Mouse (Mus musculus) heart, adult 9 months (tissue): ENCODE data around the gene Pcnx2.

Source experiments
- DNase-seq, 2 experiments: peaks; one replicate each; pipeline ENCODE4 v3.0.0; 2022; ENCODE audit warnings: low spot score in 2 of 2

Gene Pcnx2

DNA sequence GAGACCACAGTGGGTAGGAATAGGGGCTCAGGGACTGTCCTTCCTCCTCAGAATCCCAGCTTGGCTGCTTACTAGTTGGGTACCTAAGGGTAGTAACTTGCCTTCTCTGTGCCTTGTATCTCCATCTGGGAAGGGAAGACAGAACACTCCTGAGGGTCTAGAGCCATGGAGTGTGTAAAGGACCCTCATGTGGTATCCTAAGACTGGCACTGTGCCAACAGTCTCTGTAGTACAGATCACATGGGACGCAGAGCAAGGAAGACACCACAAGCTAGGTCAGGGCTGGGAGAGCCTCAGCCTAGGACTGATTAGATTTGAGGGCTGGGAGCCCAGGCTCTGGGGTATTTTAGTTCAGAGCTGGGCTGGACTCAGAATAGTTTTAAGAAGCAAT is 141.0 kb downstream of the Pcnx2 start:
- no peak for DNase-seq

DNA sequence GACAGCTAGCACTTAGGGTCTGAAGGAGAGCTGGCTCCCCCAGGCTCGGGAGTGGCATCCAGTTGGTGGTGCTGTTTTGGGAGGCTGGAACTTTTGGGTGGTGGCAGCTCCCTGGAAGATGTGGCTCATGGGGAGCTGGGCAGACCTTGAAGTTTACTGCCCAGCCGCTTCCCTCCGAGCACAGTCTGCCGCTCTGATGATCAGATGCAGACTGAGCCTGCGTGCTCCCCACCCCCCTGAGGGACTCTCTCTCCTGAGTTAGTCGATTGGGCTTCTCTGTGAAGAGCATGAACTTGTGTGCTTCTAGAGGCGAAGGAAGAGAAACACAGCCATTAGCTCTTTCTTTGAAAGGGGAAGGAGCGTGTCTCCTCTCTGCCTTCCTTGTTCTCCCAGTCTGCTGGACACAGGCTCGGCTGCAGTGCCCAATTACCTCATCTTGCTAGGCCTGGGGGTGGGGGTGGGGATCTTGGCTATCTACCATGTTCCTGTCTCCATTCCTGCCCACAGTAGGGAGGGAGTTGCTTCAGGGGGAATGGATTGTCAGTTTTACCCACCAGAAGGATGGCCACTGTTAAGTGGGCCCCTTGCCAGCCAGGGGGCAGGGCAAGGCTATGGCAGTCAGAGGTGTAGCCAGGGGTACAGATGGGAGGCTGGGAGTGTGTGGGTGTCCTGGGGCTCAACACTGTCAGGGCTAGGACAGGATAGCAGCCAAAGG is 141.6 kb downstream of the Pcnx2 start:
- DNase-seq, result peak in 1 of 2 experiments; percentile 13

DNA sequence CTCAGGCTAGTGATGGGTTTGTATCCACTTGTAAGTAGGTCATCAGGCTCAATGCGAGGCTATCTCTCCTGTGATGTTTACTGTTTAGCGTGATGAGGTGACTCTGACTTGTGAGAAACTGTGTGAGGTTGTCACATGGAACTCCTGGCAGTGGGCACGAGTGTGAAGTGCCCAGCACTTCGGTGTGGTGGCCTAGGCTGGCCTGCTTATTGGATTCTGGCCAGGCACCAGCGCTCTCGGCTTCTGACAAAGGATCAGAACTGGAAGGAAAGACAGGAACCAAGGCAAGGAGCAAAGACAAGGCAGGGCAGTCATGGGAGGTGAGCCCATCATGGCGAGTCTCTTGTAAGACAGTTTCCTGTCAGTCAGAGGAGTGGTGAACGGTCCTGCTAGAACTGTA is 142.2 kb downstream of the Pcnx2 start:
- peak in 1 of 2 experiments; percentile 26 for DNase-seq

DNA sequence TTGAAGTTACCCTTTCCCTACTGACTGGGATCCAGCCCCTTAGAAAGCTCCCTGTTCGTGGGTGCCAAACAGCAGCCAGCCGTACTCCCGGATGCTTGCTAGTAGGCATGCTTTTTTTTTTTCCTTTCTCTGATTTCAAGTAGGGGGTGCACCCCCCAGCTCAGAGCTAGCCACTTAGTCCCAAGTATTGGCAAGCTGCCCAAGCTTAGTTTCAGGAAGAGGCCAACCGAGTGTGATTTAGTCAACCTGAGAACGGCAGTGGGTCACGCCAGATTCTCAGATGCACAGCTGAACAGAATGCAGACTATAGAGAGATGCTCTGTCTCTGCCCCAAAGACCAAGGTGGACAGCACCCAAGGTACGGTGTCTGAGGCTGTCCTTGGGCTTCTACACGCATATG is 147.3 kb downstream of the Pcnx2 start:
- DNase-seq, result no peak

DNA sequence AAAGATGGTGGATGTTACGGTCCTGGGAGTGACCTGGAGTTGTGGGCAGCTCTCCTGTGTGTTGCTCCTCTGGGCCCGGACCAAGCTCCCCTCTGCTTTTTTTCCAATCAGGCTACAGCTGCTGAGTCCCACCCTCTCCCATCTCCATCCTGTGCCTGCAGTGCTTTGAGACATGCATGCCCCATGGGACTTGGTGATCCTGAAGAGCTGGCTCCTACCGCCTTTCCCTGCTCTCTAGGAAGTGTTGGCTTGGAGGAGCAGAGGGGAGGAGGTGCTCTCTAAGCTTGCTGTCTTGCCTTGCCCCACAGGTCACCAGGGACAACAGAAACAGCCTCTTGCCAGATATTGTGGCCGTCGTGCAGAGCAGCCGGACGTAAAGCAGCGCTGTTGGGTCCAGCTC is 150.7 kb downstream of the Pcnx2 start:
- DNase-seq, result no peak

DNA sequence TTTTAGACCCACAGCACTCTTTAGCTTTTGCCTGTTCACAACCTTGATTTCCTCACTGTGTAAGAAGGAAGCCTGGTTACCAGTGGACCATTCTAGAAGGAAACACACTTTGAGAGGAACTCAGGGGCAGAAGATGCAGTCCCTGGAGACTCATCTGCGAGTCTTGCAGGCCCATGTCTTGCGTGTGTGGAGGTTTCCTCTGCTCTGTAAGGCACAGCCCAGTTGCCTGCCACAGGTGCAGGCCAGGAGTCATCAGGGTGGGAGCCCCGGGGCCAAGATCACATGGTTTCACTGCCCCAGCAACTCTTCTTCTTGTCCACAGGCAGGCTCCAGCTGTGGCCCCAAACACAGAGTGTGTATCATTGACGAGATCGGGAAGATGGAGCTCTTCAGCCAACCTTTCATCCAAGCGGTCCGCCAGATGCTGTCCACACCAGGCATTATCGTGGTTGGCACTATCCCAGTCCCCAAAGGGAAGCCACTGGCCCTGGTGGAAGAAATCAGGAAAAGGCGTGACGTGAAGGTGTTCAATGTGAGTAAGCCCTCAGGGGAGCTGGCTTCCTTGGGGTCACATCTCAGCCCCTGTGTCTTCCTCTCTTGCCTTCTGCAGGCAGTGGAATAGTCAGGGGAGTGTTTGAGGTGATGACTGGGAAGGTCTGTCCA is 153.1 kb downstream of the Pcnx2 start:
- DNase-seq, result no peak

DNA sequence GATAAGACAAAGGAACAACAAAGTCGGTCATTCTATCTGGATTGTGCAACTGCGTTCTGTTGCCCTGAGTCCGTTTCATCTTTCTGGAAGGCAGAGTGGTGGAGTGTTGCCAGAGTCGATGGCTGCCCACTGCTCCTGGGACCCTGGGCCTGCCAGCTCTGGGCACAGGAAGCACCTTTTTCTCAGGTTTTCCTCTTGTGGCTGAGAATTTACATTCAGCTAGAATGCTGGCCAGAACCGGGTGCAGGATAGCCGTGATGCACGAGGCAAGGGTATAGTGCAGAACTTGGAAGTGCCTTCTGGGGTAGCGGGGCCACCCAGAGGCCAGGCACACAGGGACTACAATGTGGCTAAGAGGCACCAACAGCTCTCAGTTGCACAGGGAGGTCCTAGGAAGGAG is 155.7 kb downstream of the Pcnx2 start:
- DNase-seq, result no peak

DNA sequence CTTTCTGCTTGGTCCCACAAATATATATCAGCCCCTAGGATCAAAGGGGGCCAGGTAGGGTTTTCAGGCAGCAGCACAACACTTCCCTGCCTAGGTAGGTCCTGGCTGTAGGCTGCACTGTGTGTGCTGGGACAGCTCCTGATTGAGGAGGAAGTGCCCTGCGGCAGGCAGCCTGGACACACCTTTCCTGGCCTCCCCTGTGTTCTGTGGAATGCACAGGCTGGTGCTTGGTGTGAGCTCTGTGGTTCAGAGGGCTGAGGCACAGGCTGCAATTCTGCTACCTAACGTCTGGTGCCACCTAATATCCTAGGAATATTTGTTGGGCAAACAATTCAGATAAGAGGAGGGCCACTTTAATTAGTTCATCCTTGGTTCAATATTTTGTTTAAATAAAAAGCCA is 156.3 kb downstream of the Pcnx2 start:
- DNase-seq, result no peak

DNA sequence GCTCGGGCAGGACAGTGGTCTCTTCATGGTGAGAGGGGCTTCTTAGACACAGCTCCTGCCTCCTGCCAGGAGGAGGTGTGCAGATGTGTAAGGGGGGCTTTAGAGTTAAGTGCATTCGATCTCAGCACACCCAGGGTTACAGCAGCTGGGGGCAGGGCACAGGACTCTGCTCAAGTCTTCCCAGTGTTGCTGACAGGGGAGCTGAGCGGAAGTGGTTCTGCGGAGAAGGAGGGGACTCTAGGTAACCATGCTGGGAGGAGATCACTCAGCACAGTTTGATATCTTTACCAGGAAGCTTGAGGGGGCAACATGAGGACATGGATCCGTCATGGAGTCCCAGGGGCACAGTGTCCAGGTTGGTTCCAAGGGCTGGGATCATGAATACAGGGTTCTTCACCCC is 156.7 kb downstream of the Pcnx2 start:
- no peak for DNase-seq

DNA sequence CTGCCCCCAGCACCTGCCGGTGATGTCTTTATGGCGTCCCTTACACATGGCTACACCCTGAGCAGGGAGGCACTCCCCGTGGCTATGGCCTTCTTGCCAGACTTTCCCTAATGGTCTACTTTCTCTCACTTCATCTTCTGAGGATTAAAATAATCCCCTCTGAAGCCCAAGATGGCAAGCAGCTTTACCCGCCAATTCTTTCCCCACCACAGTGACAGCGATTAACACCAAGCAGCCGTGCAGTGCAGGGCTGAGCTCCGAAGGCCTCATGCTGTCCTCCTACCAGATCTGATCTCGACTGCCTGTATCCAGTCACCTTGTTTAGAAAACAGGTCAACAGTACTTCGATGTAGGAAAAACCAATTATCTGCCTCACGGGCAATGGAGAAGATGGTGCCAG is 157.5 kb downstream of the Pcnx2 start:
- no peak for DNase-seq

DNA sequence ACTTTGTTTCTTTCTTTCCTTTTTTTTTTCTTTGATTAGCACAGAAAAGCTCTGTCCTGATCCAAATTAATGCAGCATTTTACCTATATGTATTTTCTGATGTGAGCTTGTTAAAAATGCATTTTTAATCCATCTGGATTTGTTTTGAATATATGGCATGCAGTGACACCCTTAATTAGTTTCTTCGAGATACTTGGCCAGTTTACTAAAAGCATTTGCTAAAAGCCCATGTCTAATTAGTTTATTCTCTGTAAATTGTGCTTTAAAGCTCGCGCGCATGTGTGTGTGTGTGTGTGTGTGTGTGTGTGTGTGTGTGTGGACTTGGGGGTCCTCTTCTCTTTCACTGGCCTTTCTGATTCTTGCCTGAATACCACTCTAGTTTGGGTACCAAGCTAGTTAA is 159.2 kb downstream of the Pcnx2 start:
- DNase-seq, result no peak

DNA sequence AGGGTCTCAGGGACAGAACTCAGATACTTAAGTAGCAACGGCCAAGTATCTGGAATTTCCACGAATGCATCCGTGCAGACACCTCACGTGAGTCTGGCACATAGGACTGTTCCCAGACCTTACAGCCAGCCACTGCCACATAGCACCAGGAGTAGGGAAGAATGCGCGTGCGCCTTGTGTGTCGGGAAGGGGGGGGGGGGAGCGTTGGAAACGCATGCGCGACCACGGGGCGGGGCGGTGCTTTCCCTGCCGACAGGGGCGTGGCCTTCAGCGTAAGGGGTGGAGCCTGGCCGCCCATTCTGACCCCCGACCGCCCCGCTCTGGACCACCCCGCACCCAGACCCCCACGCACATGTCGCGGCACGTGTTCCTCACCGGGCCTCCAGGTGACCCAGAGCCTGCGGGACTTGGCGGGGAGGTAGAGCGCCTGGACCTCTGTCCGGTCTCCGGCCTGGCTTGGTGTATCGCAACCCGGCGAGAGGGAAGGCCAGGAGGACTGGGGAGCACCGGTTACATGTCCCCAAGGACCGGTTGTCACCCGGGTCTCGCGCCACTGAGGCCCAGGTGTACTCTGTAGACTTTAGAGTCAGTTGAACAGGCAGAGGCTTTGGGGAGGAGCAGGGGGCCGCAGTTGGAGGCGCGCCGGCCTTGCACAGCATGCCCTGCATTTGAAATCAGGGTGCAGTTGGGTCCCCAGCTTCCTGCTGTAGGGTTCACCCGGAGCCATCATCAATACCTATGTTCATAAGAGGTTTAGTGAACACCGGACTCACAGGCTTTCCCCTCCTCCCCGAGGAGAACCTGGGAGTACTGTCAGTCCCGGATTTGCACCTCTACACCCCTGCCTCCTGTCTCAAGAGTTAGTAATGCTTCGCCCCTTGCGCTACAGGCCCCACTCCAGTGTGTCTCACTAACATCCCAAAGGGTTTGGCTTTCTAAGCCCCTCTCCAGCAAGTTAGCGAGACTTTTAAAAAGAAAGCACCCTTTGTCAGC is 163.9 kb downstream of the Pcnx2 start:
- DNase-seq, result peak; percentile 84

DNA sequence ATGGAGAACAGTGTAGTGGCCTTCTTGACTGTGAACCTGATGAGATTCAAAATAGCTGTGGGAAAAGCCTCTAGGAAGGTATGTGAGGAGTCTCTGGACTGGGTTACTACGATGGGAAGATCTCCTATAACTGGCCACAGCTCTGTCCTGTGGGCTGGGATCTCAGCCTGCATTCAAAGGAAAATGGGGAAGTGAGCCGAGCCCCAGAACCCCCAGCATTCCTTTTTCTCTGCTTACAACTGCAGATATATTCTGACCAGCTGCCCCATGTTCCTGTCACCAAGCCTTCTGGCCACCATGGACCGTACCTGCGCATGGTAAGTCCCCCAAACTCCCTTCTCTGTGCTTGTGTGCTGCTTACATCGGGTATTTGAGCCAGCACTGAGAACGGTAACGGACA is 168.4 kb downstream of the Pcnx2 start, which contains the start of gene Ntpcr:
Gene Ntpcr, plus strand, starts transcription at position 218 of the 400 bp plus-strand sequence.
- no peak for DNase-seq

DNA sequence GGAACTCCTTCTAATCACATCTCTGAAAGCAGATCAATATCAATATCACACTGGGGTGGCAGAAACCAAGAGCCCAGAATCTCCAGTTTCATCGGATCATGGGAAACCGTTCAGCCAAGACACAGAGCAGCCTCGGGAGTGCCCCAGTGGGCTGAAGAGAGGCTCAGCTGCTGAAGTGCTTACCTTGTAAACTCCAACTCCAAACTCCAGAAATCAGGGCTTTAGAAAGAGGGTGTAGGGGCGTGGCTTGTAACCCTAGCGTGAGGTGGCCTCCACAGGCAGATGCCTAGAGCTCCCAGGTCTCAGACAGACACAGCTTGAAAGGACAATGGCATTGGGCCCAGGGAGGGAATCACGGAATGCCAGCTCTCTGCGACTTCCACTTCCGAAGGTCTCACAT is 170.3 kb downstream of the Pcnx2 start:
- no peak for DNase-seq

DNA sequence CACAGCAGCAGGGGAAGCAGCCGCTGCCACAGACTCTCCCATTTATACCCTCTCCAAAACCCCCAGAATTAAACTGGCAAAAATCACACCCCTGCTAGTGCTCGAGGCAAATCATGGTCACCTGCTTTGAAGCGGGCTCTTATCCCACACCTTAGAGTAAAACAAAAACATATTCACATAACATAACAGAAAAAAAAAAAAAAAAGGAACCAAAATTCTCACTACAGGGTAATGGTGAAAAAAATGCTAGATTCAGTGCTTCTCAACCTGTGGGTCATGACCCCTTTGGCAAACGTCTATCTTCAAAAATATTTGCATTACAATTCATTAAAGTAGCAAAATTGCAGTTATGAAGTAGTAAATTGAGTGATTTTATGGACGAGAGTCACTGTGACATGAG is 171.1 kb downstream of the Pcnx2 start:
- DNase-seq, result no peak

DNA sequence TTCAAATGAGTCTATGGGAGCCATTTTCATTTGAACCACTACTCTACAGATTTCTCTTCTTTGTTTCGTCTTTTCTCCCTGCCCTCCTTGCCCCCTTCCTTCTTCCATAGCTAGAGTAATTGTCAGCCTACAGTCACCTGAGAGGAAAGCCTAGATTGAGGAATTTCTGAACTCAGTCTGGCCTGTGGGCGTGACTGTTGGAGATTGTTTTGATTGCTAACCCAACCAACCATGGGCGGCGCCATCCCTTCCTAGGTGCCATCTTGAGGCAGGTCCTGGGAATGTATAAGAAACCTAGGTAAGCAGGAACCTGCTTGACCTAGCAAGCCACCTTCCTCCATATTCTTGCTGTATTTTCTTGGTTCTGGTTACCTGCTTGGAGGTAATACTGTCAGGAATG is 172.0 kb downstream of the Pcnx2 start:
- DNase-seq, result no peak

DNA sequence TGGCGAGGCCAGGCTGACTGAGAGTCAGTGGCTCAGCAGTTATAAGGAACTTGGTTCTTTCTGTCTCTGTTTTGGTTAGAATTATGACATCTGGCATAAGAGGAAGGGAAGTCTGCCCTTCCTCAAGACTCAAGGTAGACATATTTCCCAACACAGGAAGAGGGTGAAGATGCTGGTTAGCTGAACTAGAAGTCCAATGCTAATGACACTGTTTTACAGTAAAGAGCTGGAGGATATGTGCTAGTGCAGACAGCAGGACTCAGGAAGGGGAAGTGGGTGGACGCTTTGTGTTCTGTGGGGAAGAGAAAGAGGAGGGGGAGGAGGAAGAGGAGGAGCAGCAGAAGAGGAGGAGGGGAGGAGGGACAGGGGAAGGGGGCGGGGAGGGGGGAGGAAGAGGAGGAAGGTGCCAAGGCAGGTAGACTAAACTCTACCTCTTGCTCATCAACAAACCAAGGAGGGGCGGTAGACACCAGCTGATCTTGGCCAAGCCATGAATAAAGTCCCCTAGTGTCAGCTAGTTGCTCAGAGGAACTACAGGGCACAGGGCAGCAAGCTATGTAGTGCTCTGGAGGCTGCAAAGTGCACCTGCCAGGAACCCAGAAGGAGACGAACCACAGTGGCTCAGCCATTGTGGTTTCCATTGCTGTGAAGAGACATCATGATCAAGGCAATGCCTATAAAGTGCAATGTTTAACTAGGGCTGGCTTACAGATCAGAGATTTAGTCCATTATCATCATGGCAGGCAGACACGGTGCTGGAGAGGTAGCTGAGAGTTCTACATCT is 172.9 kb downstream of the Pcnx2 start:
- DNase-seq, result peak in 1 of 2 experiments; percentile 42

DNA sequence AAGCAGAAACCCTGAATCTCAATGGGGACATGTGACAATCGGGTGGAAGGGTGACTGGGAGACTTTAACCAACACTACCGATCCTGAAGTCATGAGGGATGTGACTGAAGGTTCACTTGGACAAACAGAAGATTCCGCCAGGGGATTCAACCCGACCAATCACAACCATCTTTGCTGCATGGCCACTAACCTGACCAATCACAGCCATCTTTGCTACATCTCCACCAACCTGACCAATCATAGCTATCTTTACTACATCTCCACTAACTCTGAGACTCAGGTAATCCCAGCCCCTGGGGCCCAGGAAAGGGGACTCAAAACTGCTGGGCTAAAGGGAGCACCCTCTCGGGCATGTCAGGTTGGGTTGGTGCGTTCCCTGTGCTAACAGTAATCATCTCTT is 174.7 kb downstream of the Pcnx2 start:
- DNase-seq, result no peak

DNA sequence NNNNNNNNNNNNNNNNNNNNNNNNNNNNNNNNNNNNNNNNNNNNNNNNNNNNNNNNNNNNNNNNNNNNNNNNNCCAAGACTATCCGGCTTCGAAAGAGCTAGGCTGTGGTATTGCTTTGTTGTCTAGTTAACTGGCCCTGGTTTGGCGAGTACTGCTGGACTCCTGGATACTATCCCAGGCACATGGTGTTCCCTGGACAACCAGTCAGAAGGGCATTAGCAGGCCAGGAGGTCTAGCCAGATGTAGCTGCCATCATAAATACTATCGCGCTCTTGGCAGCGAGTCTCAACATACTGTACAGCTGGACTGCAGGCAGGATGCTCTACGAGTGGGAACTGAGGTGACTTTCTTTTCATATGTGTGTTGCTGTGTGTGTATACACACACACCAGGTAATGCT is 175.4 kb downstream of the Pcnx2 start:
- DNase-seq, result peak; percentile 37 to 44

DNA sequence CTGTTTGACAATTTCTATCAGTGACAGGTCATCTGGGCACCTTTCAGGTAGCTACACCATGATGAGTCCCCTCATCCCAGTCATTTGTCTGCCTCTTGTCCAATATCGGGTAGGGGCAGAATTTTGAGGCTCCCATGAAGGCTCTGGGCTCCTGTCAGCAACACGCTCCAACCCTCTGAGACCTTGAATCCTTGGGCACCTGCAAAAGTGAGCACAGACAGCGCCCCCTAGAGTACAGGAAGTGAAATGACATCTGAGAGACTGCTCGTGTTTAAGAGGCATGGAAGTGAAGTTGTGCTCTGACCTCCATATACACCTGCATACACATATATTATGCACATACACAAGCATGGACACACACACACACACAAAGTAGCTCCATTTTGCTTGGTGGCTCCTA is 179.2 kb downstream of the Pcnx2 start:
- DNase-seq, result no peak

DNA sequence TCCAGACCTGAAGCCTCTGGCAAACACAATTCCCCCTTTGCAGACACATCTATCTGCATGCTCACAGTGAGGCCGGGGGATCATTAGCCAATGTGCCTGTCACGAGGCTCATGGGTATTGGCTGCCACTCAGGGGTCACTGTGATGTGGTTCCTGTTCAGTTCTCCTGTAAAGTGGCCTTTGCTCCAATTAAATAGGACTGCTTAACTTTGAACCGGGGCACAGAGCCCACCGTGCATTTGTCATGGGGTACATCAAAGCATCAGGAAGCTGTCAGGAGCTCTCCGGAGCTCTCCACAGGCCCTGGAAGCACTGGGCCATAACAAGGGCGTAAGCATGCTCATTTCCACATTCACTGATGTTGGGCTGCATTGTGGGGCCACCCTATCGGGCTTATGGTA is 181.5 kb downstream of the Pcnx2 start:
- no peak for DNase-seq

DNA sequence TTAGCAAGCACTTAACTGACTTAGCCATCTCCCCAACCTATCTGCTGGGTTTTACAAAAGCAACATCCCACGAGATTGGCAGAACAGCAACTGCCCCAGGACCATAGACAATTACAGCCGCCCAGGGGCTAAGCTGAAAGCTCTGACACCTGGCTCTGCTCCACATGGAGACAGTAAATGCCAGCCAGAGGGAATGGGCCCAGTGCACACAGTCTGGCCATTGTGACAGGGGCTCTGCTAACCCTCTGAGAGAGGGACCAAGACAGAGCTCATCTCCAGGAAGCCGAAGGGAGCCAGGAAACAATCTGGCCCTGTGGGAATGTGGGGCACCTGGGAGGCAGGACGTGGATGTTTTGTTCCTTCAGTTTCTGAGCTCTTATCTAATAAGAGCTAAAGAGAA is 181.9 kb downstream of the Pcnx2 start:
- no peak for DNase-seq
